7 mouse cellular contexts compared by ENCODE assay signal in the genomic region with DNA sequence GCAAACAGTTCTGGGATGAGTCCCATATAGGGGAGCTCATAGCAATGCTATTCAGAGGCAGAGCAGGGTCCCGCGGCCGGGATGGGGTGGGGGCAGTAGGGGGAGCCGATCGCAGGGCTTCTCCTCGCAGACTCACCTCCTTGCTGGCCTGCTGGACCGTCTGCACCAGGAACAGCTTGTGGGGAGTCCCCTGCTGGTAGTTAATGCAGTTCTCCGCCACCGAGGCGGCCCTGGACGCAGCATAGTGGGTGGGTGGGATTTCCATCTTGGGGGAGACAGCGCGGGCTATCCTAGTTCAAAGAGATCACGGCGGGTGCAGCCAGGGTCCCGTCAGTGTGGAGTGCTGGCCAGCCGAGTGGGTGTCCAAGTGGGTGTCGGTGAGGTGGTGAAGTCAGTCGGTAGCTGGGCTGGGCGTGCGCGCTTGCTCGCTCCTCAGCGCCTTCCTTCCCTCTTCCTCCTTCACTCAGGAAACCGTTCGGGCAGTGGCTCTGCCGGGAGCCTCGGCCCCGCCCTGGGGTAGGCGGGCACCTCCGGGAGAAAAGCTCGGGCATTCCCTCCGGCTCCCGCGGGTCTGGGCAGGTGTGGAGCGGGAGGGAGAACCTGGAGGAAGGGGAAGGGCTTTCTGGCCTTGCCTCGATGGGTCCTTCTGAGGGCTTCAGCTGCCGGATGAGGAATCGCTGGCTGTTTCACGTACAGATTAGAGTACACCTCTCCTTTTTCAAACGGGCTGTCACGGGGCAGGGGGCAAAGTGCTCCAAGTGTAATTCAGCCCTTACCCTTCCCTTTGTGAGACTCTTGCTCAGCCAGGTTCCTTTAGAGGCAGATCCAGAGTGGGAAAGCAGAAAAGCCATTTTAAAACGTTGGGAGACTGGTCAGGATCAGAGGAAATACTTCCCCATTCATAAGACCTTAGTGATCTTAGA. TPM values are rescaled to one million over a fixed set of nuclear protein-coding genes. Genes with fewer than 3 reads are reported as not detected.
DNase-seq lines count a peak whose midpoint lies in the region; ATAC-seq and TF ChIP-seq lines count a peak whose summit lies in the region.

A gene (minus strand): TSS at position 477 of the 923 bp plus-strand sequence.

- no peaks in the 10 kb centered on the region for H3K27me3 ChIP-seq in embryonic facial prominence, embryonic 15.5 days
- H3K27me3 ChIP-seq in heart, adult 2 months (ENCODE audit: control insufficient read depth, insufficient read depth, low read length): no peaks in the 10 kb centered on the region
- no peaks in the 10 kb centered on the region for H3K27me3 ChIP-seq in kidney, adult 2 months (replicated peaks; ENCODE audit: control insufficient read depth, insufficient read depth, low read length)
- no peaks in the 10 kb centered on the region for H3K27me3 ChIP-seq in limb, embryonic 11.5 days (ENCODE audit: control insufficient read depth, insufficient read depth, low read length)
- H3K27me3 ChIP-seq in midbrain, embryonic 12.5 days: no peaks in the 10 kb centered on the region

- ATAC-seq in embryonic facial prominence, embryonic 15.5 days (ENCODE audit: insufficient number of reproducible peaks, low FRiP score, low TSS enrichment, low read depth): peak; percentile 89
- peak; percentile 91 for ATAC-seq in limb, embryonic 11.5 days (ENCODE audit: insufficient number of reproducible peaks, low FRiP score, low TSS enrichment, low read depth)
- peak; percentile 84 for ATAC-seq in midbrain, embryonic 12.5 days (ENCODE audit: low FRiP score, low read depth)

- H3K9me3 ChIP-seq in embryonic facial prominence, embryonic 15.5 days (replicated peaks): no peaks in the 10 kb centered on the region
- no peaks in the 10 kb centered on the region for H3K9me3 ChIP-seq in limb, embryonic 11.5 days (ENCODE audit: control insufficient read depth, low read length)
- no peaks in the 10 kb centered on the region for H3K9me3 ChIP-seq in midbrain, embryonic 12.5 days

- no peaks in the 10 kb centered on the region; the same call in 1 of the 2 replicates for H3K79me2 ChIP-seq in heart, adult 2 months (replicated peaks; ENCODE audit: control insufficient read depth, insufficient read depth, low read length)

- peak within 1 kb of the TSS; percentile 69 for H3K4me3 ChIP-seq in embryonic facial prominence, embryonic 15.5 days (replicated peaks)
- peak within 1 kb of the TSS; percentile 70 for H3K4me3 ChIP-seq in heart, adult 2 months
- H3K4me3 ChIP-seq in kidney, adult 2 months (ENCODE audit: insufficient read depth, low read depth, low read length): peak within 1 kb of the TSS; percentile 64
- peak within 1 kb of the TSS; percentile 65 for H3K4me3 ChIP-seq in limb, embryonic 11.5 days (ENCODE audit: low read depth, low read length)
- H3K4me3 ChIP-seq in midbrain, embryonic 12.5 days: peak within 1 kb of the TSS; percentile 66

- TF ChIP-seq EP300 in heart, adult 2 months (IDR thresholded peaks at IDR 0.05; ENCODE audit: insufficient read depth, low read depth, low read length): no peak

- DNase-seq in adrenal gland, postnatal 36 days: peak; percentile 84 to 87
- peak; percentile 76 to 81 for DNase-seq in heart, adult 2 months
- DNase-seq in kidney, adult 2 months: peak; percentile 82
- peak; percentile 82 for DNase-seq in limb, embryonic 11.5 days (ENCODE audit: low spot score)
- peak; percentile 32 for DNase-seq in spleen, adult 12 weeks (ENCODE audit: low spot score)

- peaks cover 26% of the 10 kb centered on the region for H3K36me3 ChIP-seq in embryonic facial prominence, embryonic 15.5 days
- no peaks in the 10 kb centered on the region; the same call in 1 of the 2 replicates for H3K36me3 ChIP-seq in heart, adult 2 months (ENCODE audit: control insufficient read depth, insufficient read depth, low read length)
- peaks cover 3% of the 10 kb centered on the region for H3K36me3 ChIP-seq in kidney, adult 2 months (ENCODE audit: control insufficient read depth, insufficient read depth, low read length)
- H3K36me3 ChIP-seq in limb, embryonic 11.5 days (ENCODE audit: control insufficient read depth, insufficient read depth, low read length): peaks cover 8% of the 10 kb centered on the region
- H3K36me3 ChIP-seq in midbrain, embryonic 12.5 days: peaks cover 21% of the 10 kb centered on the region

- peak; percentile 26 for TF ChIP-seq CTCF in heart, adult 2 months (IDR thresholded peaks at IDR 0.05)
- TF ChIP-seq CTCF in kidney, adult 2 months (conservative IDR thresholded peaks at IDR 0.05; ENCODE audit: insufficient read depth, insufficient read length, low read depth, low read length): no peak

- under 1% methylated on average over 43 of the region's 43 CpGs for WGBS in embryonic facial prominence, embryonic 15.5 days
- 4% methylated on average over 43 of the region's 43 CpGs for WGBS in heart, adult 2 months
- WGBS in kidney, adult 2 months: under 1% methylated on average over 43 of the region's 43 CpGs
- under 1% methylated on average over 38 of the region's 43 CpGs for WGBS in limb, embryonic 11.5 days
- 1% methylated on average over 43 of the region's 43 CpGs for WGBS in midbrain, embryonic 12.5 days

- TF ChIP-seq POLR2A in heart, adult 2 months (IDR thresholded peaks at IDR 0.05; ENCODE audit: insufficient read depth, low read depth, low read length): peak; percentile 58; the same call in 1 of the 2 replicates
- TF ChIP-seq POLR2A in kidney, adult 2 months (IDR thresholded peaks at IDR 0.05; ENCODE audit: low read depth, low read length): peak; percentile 8

- H3K27ac ChIP-seq in embryonic facial prominence, embryonic 15.5 days (replicated peaks): peak within 1 kb of the TSS; percentile 79
- peak within 1 kb of the TSS; percentile 71 for H3K27ac ChIP-seq in heart, adult 2 months
- peak within 1 kb of the TSS; percentile 5; the same call in 1 of the 2 replicates for H3K27ac ChIP-seq in kidney, adult 2 months (ENCODE audit: insufficient read depth, low read depth, low read length)
- peak within 1 kb of the TSS; percentile 89 for H3K27ac ChIP-seq in limb, embryonic 11.5 days (replicated peaks; ENCODE audit: low read depth, low read length)
- peak within 1 kb of the TSS; percentile 58 for H3K27ac ChIP-seq in midbrain, embryonic 12.5 days (replicated peaks)

- peak within 1 kb of the TSS; percentile 59 for H3K9ac ChIP-seq in embryonic facial prominence, embryonic 15.5 days
- H3K9ac ChIP-seq in heart, adult 2 months (ENCODE audit: low read depth, low read length): peak within 1 kb of the TSS; percentile 84
- peak within 1 kb of the TSS; percentile 77 for H3K9ac ChIP-seq in limb, embryonic 11.5 days (ENCODE audit: low read length)
- H3K9ac ChIP-seq in midbrain, embryonic 12.5 days (replicated peaks): peak within 1 kb of the TSS; percentile 79

- peak within 1 kb of the TSS; percentile 84 for H3K4me2 ChIP-seq in embryonic facial prominence, embryonic 15.5 days (replicated peaks)
- peak within 1 kb of the TSS; percentile 72 for H3K4me2 ChIP-seq in limb, embryonic 11.5 days (ENCODE audit: low read depth, severe bottlenecking)
- peak within 1 kb of the TSS; percentile 88 for H3K4me2 ChIP-seq in midbrain, embryonic 12.5 days (replicated peaks)

- intact Hi-C loops in heart, adult 2 months (cut with DNase I): no loop called here

- H3K4me1 ChIP-seq in embryonic facial prominence, embryonic 15.5 days: peaks cover 10% of the 10 kb centered on the region
- peaks cover 2% of the 10 kb centered on the region; the same call in 1 of the 2 replicates for H3K4me1 ChIP-seq in heart, adult 2 months (ENCODE audit: control insufficient read depth, insufficient read depth, low read length)
- no peaks in the 10 kb centered on the region for H3K4me1 ChIP-seq in kidney, adult 2 months (ENCODE audit: control insufficient read depth, insufficient read depth, low read length)
- 0 out of 2 replicates have a peak, but pooled peaks cover 3% of the 10 kb centered on the region for H3K4me1 ChIP-seq in limb, embryonic 11.5 days (ENCODE audit: control insufficient read depth, insufficient read depth, low read length)
- peaks cover 26% of the 10 kb centered on the region for H3K4me1 ChIP-seq in midbrain, embryonic 12.5 days

RNA-seq across cellular contexts. Expression of the gene that starts here (rescaled TPM):
- total RNA-seq in adrenal gland, postnatal 36 days (2021): 10 to 100 TPM in 1 of 2 experiments, 1 to 10 TPM in 1; 7.1 to 15.8 TPM
- 99.1 and 109 TPM in 2 replicates for polyA plus RNA-seq in embryonic facial prominence, embryonic 15.5 days (2015; fragmentation: Nextera tagmentation; extraction: Ambion mirVana)
- total RNA-seq in heart, adult 2 months (2021): 1 to 10 TPM; 2.6 to 4.5 TPM
- 8.8 and 11.0 TPM in 2 replicates for polyA plus RNA-seq in heart, adult 2 months (2012; rRNA removed)
- 25.7 and 34.1 TPM in 2 replicates for polyA plus RNA-seq in kidney, adult 2 months (2012; rRNA removed)
- 119 and 125 TPM in 2 replicates for polyA plus RNA-seq in limb, embryonic 11.5 days (2014; fragmentation: Nextera tagmentation; extraction: Ambion mirVana)
- 88.8 and 93.2 TPM in 2 replicates for polyA plus RNA-seq in midbrain, embryonic 12.5 days (2016; fragmentation: Nextera tagmentation; extraction: Ambion mirVana)

Comparison
In these comparisons a context has a peak if more than half of its experiments do, and no peak if none do; other contexts are left out.
1. Peak in every context shown above with its lines: DNase-seq, ATAC-seq, H3K4me3 ChIP-seq and H3K27ac ChIP-seq.
2. DNase-seq: peak in every context shown above with its lines; median percentile 86 in adrenal gland, postnatal 36 days; 82 in kidney, adult 2 months; 82 in limb, embryonic 11.5 days; 78 in heart, adult 2 months; 32 in spleen, adult 12 weeks.
3. H3K27ac ChIP-seq: peak in every context shown above with its lines; median percentile 89 in limb, embryonic 11.5 days; 79 in embryonic facial prominence, embryonic 15.5 days; 71 in heart, adult 2 months; 58 in midbrain, embryonic 12.5 days; 5 in kidney, adult 2 months.